Mouse (Mus musculus): ENCODE data around the gene Mnat1. TPM values are rescaled to one million over a fixed set of nuclear protein-coding genes. Genes with fewer than 3 reads are reported as not detected.
"Not testable (repeated sequence)": the region's sequence is repeated elsewhere in the genome, so short reads cannot be mapped to it uniquely, and the experiment has no call there.

The Mnat1 gene
- 7.1 and 7.7 TPM in 2 replicates for polyA plus RNA-seq (2015; fragmentation: Nextera tagmentation; extraction: Ambion mirVana)

DNA sequence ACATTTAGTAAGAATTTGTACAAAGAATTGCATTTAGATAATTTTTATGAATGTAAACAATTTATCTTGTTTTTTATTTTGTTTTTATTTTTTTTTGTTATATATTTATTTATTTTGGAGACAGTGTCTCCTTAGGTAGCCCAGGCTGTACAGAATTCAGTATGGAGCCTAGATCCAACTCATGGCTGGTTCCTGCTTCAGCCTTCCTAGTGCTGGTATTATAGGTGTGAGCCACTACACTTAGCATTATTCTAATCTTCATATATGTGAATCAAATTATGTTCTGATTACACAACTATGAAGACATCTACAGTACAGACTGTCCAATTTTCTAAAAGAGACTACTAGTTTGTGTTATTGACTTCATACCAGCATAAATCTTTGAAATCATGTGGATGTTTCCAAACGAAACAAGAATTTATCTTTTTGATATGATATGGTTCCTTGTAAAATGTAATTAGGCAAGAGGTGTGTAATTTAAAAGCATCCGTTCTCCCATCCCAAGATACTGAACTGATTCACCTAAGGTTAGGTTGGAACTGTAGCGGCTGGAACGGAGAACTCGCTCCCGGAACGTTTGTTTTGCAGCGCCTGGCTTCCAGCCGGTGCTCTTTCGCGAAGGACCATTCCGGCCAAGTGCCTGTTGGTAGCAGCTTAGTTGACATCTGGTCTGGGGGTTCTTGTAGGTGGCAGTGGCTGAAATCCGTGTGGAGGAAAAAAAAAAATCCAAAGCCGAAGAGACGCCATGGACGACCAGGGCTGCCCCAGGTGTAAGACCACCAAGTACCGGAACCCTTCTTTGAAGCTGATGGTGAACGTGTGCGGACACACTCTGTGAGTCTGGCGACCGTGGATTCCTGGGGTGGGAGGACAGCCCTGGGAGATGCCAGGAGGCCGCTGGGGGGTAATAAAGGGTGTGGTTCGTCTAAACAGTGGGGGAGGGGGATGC is at the start of gene Mnat1:
Gene Mnat1, plus strand, starts transcription at position 625 of the 949 bp plus-strand sequence.
- H3K4me1 ChIP-seq (ENCODE audit: control insufficient read depth, low read depth, low read length), result peaks cover 4% of the 10 kb centered on the region
- peak within 1 kb of the TSS; percentile 77 for H3K9ac ChIP-seq (ENCODE audit: low read depth, low read length)
- no peaks in the 10 kb centered on the region for H3K9me3 ChIP-seq (replicated peaks; ENCODE audit: control insufficient read depth, low read length)
- no peaks in the 10 kb centered on the region for H3K36me3 ChIP-seq (ENCODE audit: control insufficient read depth, insufficient read depth)
- peak within 1 kb of the TSS; percentile 86 for H3K4me3 ChIP-seq (ENCODE audit: low read depth, low read length)
- peak within 1 kb of the TSS; percentile 48; the same call in 1 of the 2 replicates for H3K27ac ChIP-seq (ENCODE audit: low read length)
- WGBS (ENCODE audit: insufficient replicate concordance), result 1% methylated on average over 23 of the region's 23 CpGs
- no peaks in the 10 kb centered on the region for H3K27me3 ChIP-seq (ENCODE audit: control insufficient read depth, insufficient read depth, low read depth, low read length)
- ATAC-seq (ENCODE audit: low read depth), result peak; percentile 68
- H3K4me2 ChIP-seq (ENCODE audit: low read depth, low read length), result peak within 1 kb of the TSS; percentile 66

DNA sequence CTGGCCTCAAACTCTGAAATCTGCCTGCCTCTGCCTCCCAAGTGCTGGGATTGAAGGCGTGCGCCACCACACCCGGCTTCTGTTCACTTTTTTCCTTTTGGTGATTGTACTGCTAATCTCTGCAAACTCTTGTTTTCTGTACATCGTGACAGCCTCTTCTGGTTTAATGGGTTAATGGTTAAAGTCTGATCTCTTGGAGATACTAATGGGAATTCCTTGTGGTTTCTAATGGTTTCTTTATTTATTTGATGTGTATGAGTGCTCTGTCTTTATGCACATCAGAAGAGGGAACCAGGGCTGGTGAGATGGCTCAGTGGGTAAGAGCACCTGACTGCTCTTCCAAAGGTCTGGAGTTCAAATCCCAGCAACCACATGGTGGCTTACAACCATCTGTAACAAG is 41.7 kb upstream of the Mnat1 start:
- not testable (repeated sequence) for H3K27ac ChIP-seq (ENCODE audit: low read length); H3K9me3 ChIP-seq (replicated peaks; ENCODE audit: control insufficient read depth, low read length); H3K9ac ChIP-seq (ENCODE audit: low read depth, low read length); H3K4me1 ChIP-seq (ENCODE audit: control insufficient read depth, low read depth, low read length); H3K36me3 ChIP-seq (ENCODE audit: control insufficient read depth, insufficient read depth); H3K27me3 ChIP-seq (ENCODE audit: control insufficient read depth, insufficient read depth, low read depth, low read length); H3K4me2 ChIP-seq (ENCODE audit: low read depth, low read length); H3K4me3 ChIP-seq (ENCODE audit: low read depth, low read length); ATAC-seq (ENCODE audit: low read depth)
- 68% methylated on average over 4 of the region's 4 CpGs for WGBS (ENCODE audit: insufficient replicate concordance)

GRCm38 (mm10) chr12:73083773-73084172 is 39.7 kb upstream of the Mnat1 start:
- Histone ChIP-seq H3K36me3 (ENCODE audit: control insufficient read depth, insufficient read depth) (no peaks in the 10 kb centered on the region), H3K9me3 (replicated peaks; ENCODE audit: control insufficient read depth, low read length) (no peaks in the 10 kb centered on the region), H3K27me3 (ENCODE audit: control insufficient read depth, insufficient read depth, low read depth, low read length) (no peaks in the 10 kb centered on the region), H3K27ac (ENCODE audit: low read length) (no peak overlapping the region), H3K4me3 (ENCODE audit: low read depth, low read length) (no peak overlapping the region), H3K9ac (ENCODE audit: low read depth, low read length) (no peak overlapping the region), H3K4me2 (ENCODE audit: low read depth, low read length) (no peak overlapping the region), H3K4me1 (ENCODE audit: control insufficient read depth, low read depth, low read length) (peaks cover 5% of the 10 kb centered on the region)
- no peak for ATAC-seq (ENCODE audit: low read depth)
- WGBS (ENCODE audit: insufficient replicate concordance), result 25% methylated on average over 4 of the region's 4 CpGs

- peaks cover 6% of the 10 kb centered on the region for H3K4me1 ChIP-seq (ENCODE audit: control insufficient read depth, low read depth, low read length)
- H3K9me3 ChIP-seq (replicated peaks; ENCODE audit: control insufficient read depth, low read length), result no peaks in the 10 kb centered on the region
- H3K9ac ChIP-seq (ENCODE audit: low read depth, low read length), result no peak overlapping the region
- ATAC-seq (ENCODE audit: low read depth), result no peak
- no peak overlapping the region for H3K27ac ChIP-seq (ENCODE audit: low read length)
- no peaks in the 10 kb centered on the region for H3K27me3 ChIP-seq (ENCODE audit: control insufficient read depth, insufficient read depth, low read depth, low read length)
- H3K36me3 ChIP-seq (ENCODE audit: control insufficient read depth, insufficient read depth), result no peaks in the 10 kb centered on the region
- 30% methylated on average over 11 of the region's 11 CpGs for WGBS (ENCODE audit: insufficient replicate concordance)
- no peak overlapping the region for H3K4me2 ChIP-seq (ENCODE audit: low read depth, low read length)
- no peak overlapping the region for H3K4me3 ChIP-seq (ENCODE audit: low read depth, low read length)
Measured at GRCm38 (mm10) chr12:73085739-73086630, 37.5 kb upstream of the Mnat1 start.

- no peak overlapping the region for H3K4me2 ChIP-seq (ENCODE audit: low read depth, low read length)
- no peaks in the 10 kb centered on the region for H3K27me3 ChIP-seq (ENCODE audit: control insufficient read depth, insufficient read depth, low read depth, low read length)
- H3K4me1 ChIP-seq (ENCODE audit: control insufficient read depth, low read depth, low read length), result peaks cover 6% of the 10 kb centered on the region
- H3K36me3 ChIP-seq (ENCODE audit: control insufficient read depth, insufficient read depth), result no peaks in the 10 kb centered on the region
- WGBS (ENCODE audit: insufficient replicate concordance), result 81% methylated on average over 7 of the region's 7 CpGs
- no peak overlapping the region for H3K27ac ChIP-seq (ENCODE audit: low read length)
- ATAC-seq (ENCODE audit: low read depth), result no peak
- no peak overlapping the region for H3K4me3 ChIP-seq (ENCODE audit: low read depth, low read length)
- no peaks in the 10 kb centered on the region for H3K9me3 ChIP-seq (replicated peaks; ENCODE audit: control insufficient read depth, low read length)
- no peak overlapping the region for H3K9ac ChIP-seq (ENCODE audit: low read depth, low read length)
Measured at GRCm38 (mm10) chr12:73087086-73087485, 36.4 kb upstream of the Mnat1 start.

DNA sequence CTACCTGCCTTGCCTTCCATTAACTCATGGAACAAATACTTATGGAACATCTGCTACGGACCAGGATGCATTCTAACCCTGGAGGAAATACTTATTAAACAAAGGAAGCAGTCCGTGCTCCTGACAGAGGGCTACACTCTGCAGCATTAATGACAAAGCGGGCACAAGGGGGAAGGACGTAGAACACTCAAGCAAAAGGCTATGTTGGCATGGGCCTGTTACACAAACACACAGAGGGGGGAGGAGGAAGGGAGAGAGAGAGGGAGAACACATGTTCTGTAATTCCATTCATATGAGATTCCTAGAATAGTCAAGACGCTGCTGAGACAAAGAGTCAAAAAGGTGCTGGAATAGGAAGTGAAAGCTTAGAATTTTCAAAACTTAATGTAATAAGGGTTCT is 35.0 kb upstream of the Mnat1 start:
- 61% methylated on average over 5 of the region's 5 CpGs for WGBS (ENCODE audit: insufficient replicate concordance)
- Histone ChIP-seq H3K27ac (ENCODE audit: low read length) (no peak overlapping the region), H3K27me3 (ENCODE audit: control insufficient read depth, insufficient read depth, low read depth, low read length) (no peaks in the 10 kb centered on the region), H3K4me2 (ENCODE audit: low read depth, low read length) (peak overlapping the region; percentile 40), H3K9ac (ENCODE audit: low read depth, low read length) (no peak overlapping the region), H3K4me3 (ENCODE audit: low read depth, low read length) (no peak overlapping the region), H3K4me1 (ENCODE audit: control insufficient read depth, low read depth, low read length) (peaks cover 6% of the 10 kb centered on the region), H3K9me3 (replicated peaks; ENCODE audit: control insufficient read depth, low read length) (no peaks in the 10 kb centered on the region), H3K36me3 (ENCODE audit: control insufficient read depth, insufficient read depth) (no peaks in the 10 kb centered on the region)
- ATAC-seq (ENCODE audit: low read depth), result no peak; the same call in 1 of the 2 replicates

DNA sequence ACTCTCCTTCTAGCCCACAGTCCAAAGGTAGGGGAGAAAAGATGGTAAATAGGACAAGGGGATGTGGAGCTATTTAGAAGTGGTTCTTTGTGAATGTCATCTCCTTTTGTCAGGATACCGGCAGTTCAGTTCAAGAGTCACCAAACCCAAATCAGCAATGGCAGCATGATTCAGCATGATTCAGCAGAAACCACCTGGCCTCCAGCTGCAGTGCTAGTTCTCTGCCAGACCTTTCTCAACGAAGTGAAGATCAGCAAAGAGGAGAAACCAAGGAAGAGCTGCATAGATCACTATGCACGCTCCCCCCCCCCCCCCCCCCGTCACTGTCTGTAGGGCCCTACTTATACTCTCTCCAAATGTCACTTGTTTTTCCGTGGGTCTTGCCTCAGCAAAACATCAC is 34.6 kb upstream of the Mnat1 start:
- 34% methylated on average over 4 of the region's 5 CpGs for WGBS (ENCODE audit: insufficient replicate concordance)
- Histone ChIP-seq H3K4me3 (ENCODE audit: low read depth, low read length) (no peak overlapping the region), H3K27me3 (ENCODE audit: control insufficient read depth, insufficient read depth, low read depth, low read length) (no peaks in the 10 kb centered on the region), H3K36me3 (ENCODE audit: control insufficient read depth, insufficient read depth) (no peaks in the 10 kb centered on the region), H3K9ac (ENCODE audit: low read depth, low read length) (no peak overlapping the region), H3K27ac (ENCODE audit: low read length) (no peak overlapping the region), H3K9me3 (replicated peaks; ENCODE audit: control insufficient read depth, low read length) (no peaks in the 10 kb centered on the region), H3K4me1 (ENCODE audit: control insufficient read depth, low read depth, low read length) (peaks cover 6% of the 10 kb centered on the region), H3K4me2 (ENCODE audit: low read depth, low read length) (peak overlapping the region; percentile 40)
- peak; percentile 82 for ATAC-seq (ENCODE audit: low read depth)

DNA sequence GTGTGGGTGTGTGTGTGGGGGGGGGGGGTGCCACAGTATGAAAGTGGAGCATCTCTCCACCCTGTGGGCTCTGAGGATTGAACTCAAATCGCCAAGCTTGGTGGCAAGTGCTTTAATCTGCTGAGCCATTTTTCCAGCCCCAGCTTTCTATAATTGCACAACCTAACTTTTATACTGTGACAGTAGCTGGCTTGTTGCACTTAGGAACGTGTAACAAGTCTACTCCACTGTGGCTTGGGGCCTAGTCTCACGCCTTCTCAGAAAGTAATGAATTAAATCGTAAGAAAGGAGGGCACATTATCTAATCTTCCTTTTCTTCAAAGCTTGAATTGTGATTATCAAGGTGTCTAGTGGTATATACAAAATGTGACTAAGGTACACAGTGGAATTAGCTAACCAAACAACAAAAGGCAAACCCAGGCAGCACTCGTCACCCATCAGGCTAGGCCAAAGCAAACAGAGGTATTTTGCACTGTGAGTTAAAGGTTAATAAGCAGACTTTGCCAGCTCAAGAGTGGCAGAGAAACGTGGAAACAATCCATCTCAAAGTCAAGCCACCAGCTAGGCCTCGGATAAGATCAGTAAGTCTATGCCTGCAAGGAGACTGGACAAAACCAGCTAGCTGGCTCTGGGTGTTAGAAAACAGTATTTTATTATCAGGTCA is 32.7 kb upstream of the Mnat1 start:
- Histone ChIP-seq H3K27me3 (ENCODE audit: control insufficient read depth, insufficient read depth, low read depth, low read length) (no peaks in the 10 kb centered on the region), H3K27ac (ENCODE audit: low read length) (peak overlapping the region; percentile 24; the same call in 1 of the 2 replicates), H3K36me3 (ENCODE audit: control insufficient read depth, insufficient read depth) (no peaks in the 10 kb centered on the region), H3K9ac (ENCODE audit: low read depth, low read length) (no peak overlapping the region), H3K9me3 (replicated peaks; ENCODE audit: control insufficient read depth, low read length) (no peaks in the 10 kb centered on the region), H3K4me2 (ENCODE audit: low read depth, low read length) (no peak overlapping the region), H3K4me1 (ENCODE audit: control insufficient read depth, low read depth, low read length) (peaks cover 6% of the 10 kb centered on the region), H3K4me3 (ENCODE audit: low read depth, low read length) (no peak overlapping the region)
- WGBS (ENCODE audit: insufficient replicate concordance), result 53% methylated on average over 7 of the region's 7 CpGs
- ATAC-seq (ENCODE audit: low read depth), result peak; percentile 23; the same call in 1 of the 2 replicates

Measured in liver, embryonic 16.5 days (tissue).